Mouse (Mus musculus) skeletal muscle tissue, adult 2 months (tissue): ENCODE measurements around the gene Col11a2.

ENCODE experiments used
- DNase-seq: peaks from one replicate; pipeline ENCODE4 v3.0.0-alpha.2; 2012; ENCODE audit warnings: low read depth, low spot score

Gene Col11a2

DNA sequence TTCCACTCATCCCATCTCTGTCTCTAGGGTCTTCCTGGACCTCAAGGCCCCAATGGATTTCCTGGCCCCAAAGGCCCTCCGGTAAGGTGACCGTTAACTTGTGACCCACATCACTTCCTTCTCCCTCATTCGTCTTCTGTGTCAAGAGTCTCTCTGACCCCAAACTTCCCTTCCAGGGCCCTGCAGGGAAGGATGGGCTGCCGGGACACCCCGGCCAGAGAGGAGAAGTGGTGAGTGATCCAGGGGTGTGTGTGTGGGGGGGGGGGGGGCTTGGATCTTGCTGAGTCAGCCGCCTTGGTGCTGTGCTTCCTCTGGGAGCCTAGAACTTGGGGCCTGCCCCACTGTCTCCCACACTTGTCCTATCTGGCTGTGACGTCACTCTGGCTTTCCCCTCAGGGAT lies 18.0 kb downstream of the Col11a2 start:
- DNase-seq: no peak

DNA sequence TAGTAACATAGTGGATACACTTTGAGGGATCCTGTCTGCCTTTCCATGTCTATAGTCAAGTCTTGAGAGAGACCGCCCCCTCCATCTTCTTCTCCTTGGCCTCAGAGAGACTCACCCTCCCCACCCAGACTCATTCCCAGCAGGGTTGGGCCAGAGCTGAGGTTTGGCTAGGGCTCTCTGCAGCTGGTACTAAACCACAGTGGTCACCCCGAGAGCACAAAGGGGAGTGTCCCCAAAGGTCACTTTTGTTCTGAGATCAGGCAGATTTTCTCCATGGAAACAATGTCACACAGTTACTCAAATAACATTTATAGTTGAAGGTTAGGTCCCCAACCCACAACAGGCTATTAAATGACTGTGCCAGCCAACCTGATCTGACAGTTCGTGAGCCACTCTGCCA lies 29.6 kb downstream of the Col11a2 start:
- no peak for DNase-seq

DNA sequence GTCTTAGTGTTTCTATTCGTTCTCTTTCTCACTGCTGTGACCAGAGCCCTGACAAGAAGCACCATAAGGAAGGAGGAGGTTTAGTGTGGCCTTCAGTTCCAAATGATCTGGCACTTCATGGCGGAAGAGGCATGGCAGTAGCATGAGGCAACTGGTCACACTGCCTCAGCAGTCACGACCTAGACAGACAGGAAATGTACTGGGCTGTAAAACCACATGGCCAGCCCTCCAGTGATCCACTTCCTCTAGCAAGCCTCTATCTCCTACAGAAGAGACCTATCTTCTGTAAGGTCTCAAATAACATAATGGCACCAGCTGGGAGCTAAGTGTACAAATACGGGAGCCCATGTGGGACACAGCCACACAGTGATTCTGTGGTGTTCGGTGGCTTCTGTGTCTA lies 32.9 kb downstream of the Col11a2 start:
- no peak for DNase-seq

DNA sequence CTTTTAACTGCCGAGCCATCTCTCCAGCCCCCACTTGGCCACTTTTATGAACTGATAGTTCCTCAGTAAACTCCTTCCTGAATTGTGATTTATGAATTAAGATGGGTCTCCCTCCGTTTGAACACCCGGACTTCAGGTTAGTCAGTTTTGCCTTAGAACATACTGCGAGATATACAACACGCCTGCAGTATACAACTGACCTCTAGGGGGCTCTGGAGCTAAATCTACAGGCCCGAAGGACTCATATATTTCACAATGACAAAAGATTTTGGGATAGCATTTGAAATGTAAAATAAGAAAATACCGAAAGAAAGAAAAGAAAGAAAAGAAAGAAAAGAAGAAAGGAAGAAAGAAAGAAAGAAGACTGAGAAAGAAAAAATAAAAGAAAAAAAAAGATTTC lies 36.0 kb downstream of the Col11a2 start:
- no peak for DNase-seq

DNA sequence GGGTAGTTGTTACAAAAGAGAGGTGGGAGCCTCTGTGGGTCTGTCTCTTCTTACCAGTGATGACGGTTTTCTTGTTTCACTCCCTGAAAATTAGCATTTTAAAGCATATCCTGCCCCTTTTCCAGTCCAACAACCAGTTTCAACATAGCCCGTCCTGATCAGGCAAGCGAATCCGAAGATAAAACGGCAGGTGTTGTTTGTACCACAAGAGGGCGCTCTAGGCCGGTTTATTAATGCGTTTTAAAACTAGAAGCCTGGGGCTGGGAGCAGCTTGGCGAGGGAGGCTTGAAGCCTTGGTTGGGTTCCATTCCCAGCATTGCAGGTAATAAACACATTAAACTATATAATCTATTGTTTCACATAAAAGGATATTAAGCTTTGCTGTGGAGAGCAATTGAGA lies 38.3 kb downstream of the Col11a2 start:
- DNase-seq: peak; percentile 54

DNA sequence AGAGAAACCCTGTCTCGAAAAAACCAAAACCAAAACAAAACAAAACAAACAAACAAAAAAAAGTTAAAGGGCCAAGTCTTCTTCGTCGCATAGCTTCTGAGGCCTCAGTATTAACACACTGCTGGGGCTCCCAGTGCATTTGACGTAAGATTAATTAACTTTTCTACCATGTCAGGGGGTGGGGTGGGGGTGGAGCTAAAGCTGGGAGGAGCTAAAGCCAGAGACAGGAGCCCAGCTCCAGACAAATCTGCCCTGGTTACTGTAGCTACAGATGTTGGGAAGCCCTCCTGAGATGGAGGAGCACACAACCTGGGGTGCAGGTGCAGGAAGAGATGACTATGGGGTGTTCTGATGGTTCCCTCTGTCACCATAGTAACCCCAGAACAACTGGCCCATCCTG lies 38.9 kb downstream of the Col11a2 start:
- no peak for DNase-seq

DNA sequence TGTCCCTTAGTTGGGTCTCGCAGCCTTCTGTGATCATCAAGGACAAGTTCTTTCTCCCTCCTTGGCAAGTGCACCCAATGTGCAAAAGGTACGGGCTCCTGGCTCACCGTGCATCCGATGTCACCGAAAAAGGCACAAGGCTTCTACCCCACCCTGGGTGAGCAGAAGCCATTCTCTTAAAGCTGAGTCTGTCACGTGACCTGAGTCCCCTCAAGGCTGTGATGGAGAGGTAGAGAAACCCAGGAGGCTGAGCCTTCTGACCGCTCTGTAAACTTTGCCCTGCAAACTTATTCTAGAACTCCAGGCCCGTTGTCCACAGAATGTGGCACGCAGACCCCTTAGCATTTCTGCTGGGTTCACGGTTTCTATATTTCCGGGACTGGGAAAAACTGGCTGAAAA lies 39.8 kb downstream of the Col11a2 start:
- no peak for DNase-seq

DNA sequence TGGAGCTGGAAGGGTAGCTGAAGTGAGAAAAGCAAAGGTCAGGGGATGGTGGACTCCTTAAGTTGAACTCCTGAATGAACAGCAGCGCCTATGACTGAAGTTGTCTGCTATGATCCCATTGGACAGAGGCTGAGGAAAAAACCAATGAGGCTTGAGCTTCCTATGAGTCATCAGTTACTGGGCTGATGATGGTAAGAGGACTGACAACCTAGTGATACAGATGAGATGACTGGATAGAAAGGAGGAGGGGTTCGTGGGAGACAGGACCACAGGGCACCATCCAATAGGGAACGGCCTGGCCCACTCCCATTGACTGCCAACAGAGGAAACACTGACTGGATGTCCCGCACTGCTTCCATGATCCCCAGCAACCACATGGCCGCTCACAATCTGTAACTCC lies 40.4 kb downstream of the Col11a2 start:
- DNase-seq: peak; percentile 63

DNA sequence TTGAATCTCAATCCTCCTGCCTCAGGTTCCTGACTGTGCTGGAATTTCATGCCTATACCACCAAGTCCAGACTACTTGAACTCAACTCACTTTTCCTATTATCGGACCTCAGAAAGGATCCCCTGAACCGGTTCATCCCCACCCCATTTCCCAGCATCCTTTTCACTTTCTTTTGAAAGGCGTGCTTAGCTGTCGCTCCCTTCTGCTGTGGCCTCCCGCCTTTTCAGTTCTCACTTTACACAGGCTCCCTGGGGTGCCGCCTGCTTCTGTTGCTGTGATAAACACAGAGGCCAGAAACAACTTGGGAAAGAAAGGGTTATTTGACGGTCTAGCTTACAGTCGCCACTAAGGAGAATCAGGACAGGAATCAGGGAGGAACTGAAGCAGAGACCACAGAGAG lies 43.9 kb downstream of the Col11a2 start:
- no peak for DNase-seq

DNA sequence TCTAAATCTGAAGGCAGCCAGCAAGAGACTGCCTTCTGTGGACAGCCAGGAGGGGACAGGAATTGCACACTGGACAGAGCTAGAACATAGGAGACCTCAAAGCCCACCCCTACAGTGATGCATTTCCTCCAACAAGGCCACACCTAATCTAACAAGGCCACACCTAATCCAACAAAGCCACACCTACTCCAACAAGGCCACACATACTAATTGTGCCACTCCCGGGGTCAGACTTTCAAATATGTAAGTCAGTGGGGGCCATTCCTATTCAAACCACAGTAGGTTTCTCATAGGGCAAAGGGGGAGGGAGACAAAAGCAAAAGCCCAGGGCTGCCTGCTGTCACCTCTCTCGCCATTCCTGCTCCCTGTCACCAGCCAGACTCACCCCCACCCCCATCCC lies 48.1 kb downstream of the Col11a2 start:
- DNase-seq: no peak

DNA sequence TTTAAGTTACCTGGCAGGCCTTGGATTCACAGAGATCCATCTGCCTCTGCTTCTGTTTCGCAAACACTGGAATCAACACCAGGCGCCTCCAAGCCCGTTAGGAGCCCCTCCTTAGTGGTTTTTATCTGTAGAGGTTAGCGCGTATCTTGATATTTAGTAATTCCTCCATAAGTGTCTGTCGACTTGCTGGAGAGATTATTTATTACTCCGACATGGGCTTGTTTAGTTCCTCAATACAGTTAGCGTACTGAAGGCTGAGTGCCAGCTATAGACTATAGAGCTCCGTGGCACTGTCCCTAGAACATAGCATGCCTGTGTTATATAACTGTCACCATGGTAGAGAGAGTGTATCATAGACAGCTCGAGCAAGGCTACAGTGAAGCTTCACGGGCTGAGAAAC lies 48.9 kb downstream of the Col11a2 start:
- no peak for DNase-seq

DNA sequence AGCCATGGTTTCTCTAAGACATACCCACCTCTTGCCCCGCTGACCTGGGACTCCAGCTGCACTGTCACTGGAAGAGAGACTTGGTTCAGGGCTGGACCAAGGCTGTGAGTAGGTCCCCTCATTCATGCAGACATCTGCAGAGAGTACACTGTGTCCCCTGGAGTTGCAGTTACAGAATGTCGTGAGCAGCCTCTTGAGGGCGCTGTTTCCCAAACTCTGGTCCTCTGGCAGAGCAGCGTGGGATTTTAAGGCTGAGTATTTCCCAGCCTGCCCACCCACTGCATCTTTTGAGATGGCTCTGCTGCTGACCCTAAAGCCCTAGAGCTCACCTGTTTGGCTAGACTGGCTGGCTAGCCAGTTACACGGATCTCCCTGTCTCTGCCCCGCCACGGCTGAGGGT lies 51.7 kb downstream of the Col11a2 start:
- no peak for DNase-seq

DNA sequence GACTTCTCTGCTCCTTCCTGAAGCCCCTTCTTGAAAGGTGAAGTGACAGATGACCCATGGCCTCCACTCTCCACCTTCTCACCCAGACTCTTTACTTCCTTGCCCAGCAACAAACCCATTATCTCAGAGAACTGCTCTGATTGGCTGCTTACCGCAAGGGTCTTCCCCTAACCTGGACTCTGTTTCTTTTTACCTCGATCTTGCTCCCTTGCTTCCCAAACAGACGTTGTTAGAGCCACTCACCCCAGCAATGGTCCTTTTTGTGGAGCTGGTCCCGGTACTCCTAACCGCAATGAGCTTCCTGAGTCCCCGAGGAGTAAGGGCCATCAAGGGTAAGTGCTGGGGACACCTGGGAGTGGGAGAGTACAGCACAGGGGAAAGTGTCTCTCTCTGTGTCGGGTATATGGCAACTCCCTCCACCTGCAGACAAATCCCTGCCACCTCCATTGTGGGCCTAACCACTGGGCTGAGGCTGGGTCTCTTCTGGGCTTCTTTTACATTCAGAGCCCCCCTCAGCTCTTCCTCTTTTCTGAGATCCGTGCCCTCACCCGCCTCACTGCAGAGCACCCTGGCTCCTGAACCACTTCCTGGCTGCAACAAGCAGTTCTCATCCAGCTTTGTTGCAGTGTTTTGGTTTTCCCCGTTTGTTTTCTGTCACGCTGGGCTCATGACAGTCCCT lies 53.1 kb downstream of the Col11a2 start, which contains the start of gene H2-Oa:
Gene H2-Oa, plus strand, starts transcription at position 144 of the 679 bp plus-strand sequence.
- no peak for DNase-seq

DNA sequence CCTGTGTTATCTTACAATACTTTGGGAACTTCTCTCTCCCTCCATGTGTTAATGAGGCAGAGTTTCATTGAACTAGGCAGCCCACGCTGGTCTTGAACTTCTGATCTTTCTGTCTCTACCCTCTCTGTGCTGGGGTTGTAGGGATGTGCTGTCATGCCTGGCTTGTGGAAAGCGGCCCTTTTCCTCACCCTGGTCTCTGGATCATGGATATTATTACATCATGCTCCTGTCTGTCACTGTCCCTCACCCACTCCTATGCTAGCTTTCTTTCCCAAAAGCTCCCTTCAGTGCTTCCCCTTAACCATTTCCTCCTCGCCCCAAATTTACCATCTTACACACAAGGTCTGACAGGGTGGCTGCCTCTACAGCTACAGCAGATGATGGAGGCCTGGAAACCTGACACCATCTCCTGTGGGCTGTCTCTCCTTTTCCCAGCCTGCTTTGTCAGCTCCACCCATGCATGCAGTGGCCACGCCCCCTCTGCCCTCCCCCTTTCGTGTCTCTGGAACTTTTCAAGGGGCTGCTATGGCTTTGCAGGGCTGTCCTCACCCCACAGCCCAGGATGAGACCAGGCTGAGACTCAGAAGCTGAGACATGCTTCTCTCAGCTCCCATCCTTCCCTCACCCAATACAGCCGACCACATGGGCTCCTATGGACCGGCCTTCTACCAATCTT lies 54.1 kb downstream of the Col11a2 start:
- DNase-seq: no peak

DNA sequence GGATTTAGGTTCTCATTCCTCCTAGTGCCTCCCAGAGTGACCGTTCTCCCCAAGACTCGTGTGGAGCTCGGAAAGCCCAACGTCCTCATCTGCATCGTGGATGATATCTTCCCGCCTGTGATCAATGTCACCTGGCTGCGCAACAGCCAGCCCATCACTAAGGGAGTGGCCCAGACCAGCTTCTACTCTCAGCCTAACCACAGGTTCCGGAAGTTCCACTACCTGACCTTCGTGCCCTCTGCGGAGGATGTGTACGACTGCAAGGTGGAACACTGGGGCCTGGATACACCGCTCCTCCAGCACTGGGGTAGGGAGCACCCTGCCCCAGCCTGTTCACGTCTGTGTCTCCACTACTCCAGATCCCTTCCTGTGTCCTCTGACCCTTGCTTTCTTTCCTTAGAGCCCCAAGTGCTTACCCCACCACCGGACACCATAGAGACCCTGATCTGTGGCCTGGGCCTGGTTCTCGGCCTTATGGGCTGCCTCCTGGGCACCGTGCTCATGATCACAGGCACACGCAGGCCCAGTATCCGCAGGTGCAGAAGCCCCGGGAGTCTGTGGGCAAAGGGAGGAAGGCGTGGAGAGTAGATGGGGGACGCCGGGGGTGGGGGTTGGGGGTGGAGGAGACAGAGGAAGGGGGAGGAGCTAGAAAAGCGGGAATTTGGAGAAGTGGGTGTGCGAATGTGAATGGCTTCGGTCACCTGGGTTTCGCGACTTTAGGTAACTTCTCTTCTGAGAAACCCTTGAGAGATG lies 55.2 kb downstream of the Col11a2 start:
- no peak for DNase-seq

DNA sequence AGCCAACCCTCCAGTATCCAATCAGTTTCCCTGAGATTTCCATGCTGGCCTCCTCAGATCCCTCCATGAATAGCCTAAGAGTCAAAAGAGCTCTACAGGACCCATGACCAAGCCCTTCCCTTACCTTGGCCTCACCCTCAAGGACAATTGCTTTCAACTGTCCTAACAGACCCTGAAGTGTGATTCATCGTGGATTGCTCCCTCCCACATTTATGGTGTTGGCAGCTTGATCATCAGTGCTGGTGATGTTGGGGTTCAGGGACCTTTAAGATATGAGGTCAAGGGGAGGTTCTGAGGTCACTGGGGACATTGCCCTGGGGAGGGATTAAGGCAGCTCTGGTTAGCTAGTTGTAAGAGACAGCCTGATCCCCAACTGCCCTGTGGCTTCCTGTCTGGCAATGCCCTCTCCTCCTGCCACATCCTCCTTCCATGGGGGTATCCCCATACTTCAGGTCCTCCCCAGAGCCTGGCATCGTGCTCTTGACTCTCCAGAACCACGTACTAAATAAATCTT lies 57.3 kb downstream of the Col11a2 start:
- no peak for DNase-seq

DNA sequence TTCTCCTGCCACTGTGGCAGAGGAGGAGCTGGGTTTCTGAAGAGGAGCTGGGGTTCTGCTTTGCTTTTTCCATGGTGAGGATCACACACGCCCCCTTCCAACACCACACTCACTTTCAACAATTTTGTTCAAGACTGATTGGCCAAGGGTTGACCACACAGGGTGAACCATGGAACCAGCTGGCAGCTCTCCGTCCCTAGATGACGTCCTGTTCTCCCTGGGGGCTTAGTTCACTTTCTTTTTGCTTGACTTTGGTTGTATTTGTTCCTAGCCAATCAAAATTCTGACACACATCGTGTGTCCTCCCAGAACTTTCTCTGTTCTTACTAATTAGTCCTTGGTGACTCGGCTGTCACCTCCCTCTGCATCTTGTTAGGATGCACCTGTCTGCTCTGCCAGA lies 58.0 kb downstream of the Col11a2 start:
- no peak for DNase-seq

DNA sequence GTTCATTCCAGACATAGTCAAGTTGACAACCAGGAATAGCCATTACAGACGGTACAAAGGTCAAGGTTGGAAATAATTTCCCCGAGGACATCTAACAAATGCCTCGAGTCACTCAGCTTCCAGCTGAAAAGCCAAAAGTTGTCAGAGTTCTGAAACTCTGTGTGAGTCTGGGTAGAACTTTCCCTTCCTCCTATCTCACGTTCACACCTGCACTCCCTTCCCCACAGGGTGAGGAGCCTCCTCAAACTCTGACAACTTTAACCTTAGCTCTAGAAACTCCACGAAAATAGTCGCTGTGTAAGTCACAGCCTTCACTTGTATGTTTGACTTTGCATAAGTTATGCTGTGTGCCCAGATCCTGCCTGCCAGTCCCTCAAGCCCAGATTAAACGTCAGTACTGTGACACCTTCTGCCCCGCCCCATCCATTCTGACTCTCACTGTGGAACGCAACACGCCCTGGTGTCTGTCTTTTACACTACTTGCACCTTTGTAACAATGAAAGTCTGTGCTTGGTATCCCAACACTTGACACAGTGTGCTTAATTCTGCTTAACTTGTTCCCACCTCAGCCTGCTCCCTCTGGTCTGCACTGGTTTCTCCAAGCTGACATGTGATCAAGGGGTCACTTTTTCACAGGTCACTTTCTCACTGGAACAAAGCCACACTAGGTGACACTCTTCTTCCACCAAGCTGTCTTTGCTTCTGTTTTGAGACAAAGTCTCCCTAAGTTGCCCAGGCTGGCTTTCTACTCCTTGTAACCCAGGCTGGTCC lies 59.7 kb downstream of the Col11a2 start:
- DNase-seq: no peak

DNA sequence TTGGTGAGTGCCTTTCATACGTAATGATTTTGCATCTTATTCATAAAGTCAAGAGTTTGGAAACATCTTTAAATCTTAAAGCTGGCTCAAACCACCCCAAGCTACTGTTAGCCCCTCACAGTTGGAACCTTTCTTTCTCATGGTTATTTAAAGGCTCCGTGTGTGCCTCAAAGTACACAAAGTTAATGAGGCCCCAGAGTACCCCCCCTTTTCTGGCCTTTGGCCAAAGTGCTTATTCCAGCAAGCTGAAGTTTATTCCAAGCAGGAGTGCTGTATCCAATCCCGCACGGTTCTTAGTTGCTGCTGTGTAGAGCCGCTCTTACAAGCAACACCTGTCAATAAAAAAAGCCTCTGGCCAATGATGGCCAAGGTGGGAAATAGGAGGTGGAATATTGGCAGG lies 60.3 kb downstream of the Col11a2 start:
- no peak for DNase-seq

DNA sequence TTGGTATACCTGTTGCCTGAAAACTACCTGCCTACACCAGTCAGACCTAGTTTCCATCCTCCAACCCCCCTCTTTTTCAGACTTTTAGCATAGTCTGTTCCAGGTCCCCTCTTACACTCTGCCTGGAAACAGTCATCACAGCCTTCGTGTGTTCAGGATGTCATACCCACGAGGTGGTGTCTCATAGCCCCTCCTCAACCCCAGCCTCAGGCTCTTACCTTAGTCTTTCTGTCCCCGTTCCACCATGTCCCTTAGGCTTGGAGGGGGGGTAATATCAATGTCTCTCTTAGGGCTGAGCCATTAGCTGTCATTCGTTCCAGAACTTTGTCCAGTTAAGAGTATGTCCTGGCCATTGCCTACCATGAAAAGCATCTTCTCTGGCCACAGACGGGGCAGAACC lies 61.9 kb downstream of the Col11a2 start:
- DNase-seq: no peak

DNA sequence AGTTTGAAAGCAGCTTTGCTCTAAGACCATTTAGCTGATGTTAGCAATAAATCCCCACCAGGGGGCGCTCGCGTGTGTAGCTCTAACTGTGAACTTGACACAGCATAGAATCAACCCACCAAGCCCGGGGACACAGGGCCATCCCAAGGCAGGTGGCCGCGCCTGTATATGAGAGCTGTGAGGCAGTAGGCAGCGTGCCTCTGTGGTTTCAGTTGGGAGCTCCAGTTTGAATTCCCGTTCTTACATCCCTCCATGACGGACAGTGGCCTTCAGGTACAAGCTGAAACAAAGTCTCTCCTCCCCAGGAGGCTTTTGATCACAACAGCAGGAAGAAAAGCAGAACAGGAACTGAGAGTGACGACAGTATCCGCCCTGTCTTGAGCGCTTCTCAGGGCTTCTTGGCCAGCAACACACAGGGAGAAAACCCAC lies 62.4 kb downstream of the Col11a2 start:
- peak; percentile 81 for DNase-seq

DNA sequence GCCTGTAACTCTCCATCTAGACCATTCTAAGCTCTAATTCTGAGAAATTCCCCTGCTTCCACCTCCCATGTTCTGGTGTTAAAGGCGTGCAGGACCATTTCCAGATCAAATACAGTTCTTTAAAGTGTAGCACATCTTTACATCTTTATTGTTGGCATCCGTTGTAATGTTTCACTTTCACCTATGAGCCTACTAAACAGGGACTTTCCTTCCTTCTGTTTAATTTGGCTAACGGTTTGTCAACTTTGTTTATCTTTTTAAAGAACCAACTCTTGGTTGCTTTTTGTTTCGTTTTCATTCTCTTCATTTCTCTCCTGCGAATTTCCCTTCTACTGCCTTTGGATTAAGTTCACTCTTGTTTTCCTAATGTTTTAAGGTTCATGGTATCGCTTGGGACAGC lies 63.6 kb downstream of the Col11a2 start:
- no peak for DNase-seq
